Mouse (Mus musculus): ENCODE measurements around the gene Usb1. TPM values are rescaled to one million over a fixed set of nuclear protein-coding genes. Genes with fewer than 3 reads are reported as not detected.

Usb1 gene
- 10 to 100 TPM; 13.5 to 14.7 TPM for total RNA-seq (2021)
- long read RNA-seq, experiment 1, transcript Usb1-201 (7 exons, 1,758 nt) = major isoform, 5 of 7 reads
- long read RNA-seq, experiment 1, partial matches to known transcripts = 0 of 7 reads
- long read RNA-seq, experiment 1, other reads (novel, unspliced or antisense) = 2 of 7 reads
- long read RNA-seq, experiment 2, transcript Usb1-201 (7 exons, 1,758 nt) = major isoform, 6 of 7 reads
- long read RNA-seq, experiment 2, partial matches to known transcripts = 0 of 7 reads
- long read RNA-seq, experiment 2, other reads (novel, unspliced or antisense) = 1 of 7 reads

- intact Hi-C loops (cut with DNase I) = loop anchor here (1.0 kb wide), 1 partner anchor 77 kb away; no protein-coding TSS in a partner anchor
- peak; percentile 91 to 94 for DNase-seq (ENCODE audit: extremely low spot score in 1 of 2, low spot score in 2 of 2)
- TF ChIP-seq CTCF (IDR thresholded peaks at IDR 0.05) = peak; percentile 73
- peak within 1 kb of the TSS; percentile 52 for H3K4me3 ChIP-seq
- H3K27ac ChIP-seq = peak within 1 kb of the TSS; percentile 95
Measured at GRCm38 (mm10) chr8:95331720-95332436, at the start of gene Usb1, which contains the start of gene Zfp319. Gene Usb1 (plus strand): TSS chr8:95332284. Gene Zfp319 (minus strand): TSS chr8:95331950.

- intact Hi-C loops (cut with DNase I) = no loop called here
- no peak for TF ChIP-seq CTCF (IDR thresholded peaks at IDR 0.05)
- Histone ChIP-seq H3K4me3 (no peak overlapping the region), H3K27ac (no peak overlapping the region)
- no peak for DNase-seq (ENCODE audit: extremely low spot score in 1 of 2, low spot score in 2 of 2)
Measured at GRCm38 (mm10) chr8:95289066-95289650, 42.9 kb upstream of the Usb1 start.

- no peak overlapping the region for H3K4me3 ChIP-seq
- intact Hi-C loops (cut with DNase I) = no loop called here
- no peak for DNase-seq (ENCODE audit: extremely low spot score in 1 of 2, low spot score in 2 of 2)
- no peak for TF ChIP-seq CTCF (IDR thresholded peaks at IDR 0.05)
- H3K27ac ChIP-seq = no peak overlapping the region
Measured at GRCm38 (mm10) chr8:95293172-95293571, 38.9 kb upstream of the Usb1 start.

- H3K4me3 ChIP-seq = no peak overlapping the region; the same call in 1 of the 2 replicates
Measured at GRCm38 (mm10) chr8:95293891-95294290, 38.2 kb upstream of the Usb1 start.

GRCm38 (mm10) chr8:95302410-95302809 is 29.7 kb upstream of the Usb1 start:
- DNase-seq (ENCODE audit: extremely low spot score in 1 of 2, low spot score in 2 of 2) = no peak
- intact Hi-C loops (cut with DNase I) = loop anchor here (2.0 kb wide), 1 partner anchor 48 kb away; no protein-coding TSS in a partner anchor
- Histone ChIP-seq H3K4me3 (no peak overlapping the region), H3K27ac (no peak overlapping the region)
- TF ChIP-seq CTCF (IDR thresholded peaks at IDR 0.05) = peak; percentile 71

More at GRCm38 (mm10) chr8:95293891-95294290, 38.2 kb upstream of the Usb1 start:
- no peak overlapping the region for H3K27ac ChIP-seq
- DNase-seq (ENCODE audit: extremely low spot score in 1 of 2, low spot score in 2 of 2) = no peak
- intact Hi-C loops (cut with DNase I) = no loop called here
- no peak for TF ChIP-seq CTCF (IDR thresholded peaks at IDR 0.05)

- intact Hi-C loops (cut with DNase I) = no loop called here
- Histone ChIP-seq H3K27ac (no peak overlapping the region), H3K4me3 (no peak overlapping the region)
- DNase-seq (ENCODE audit: extremely low spot score in 1 of 2, low spot score in 2 of 2) = no peak
- no peak for TF ChIP-seq CTCF (IDR thresholded peaks at IDR 0.05)
Measured at GRCm38 (mm10) chr8:95305526-95305925, 26.6 kb upstream of the Usb1 start.

- intact Hi-C loops (cut with DNase I) = no loop called here
- no peak within 1 kb of the TSS for H3K4me3 ChIP-seq
- no peak for DNase-seq (ENCODE audit: extremely low spot score in 1 of 2, low spot score in 2 of 2)
- no peak for TF ChIP-seq CTCF (IDR thresholded peaks at IDR 0.05)
- no peak within 1 kb of the TSS for H3K27ac ChIP-seq
Measured at GRCm38 (mm10) chr8:95306431-95306830, 25.7 kb upstream of the Usb1 start, which contains the start of gene Cngb1. Gene Cngb1 (minus strand): TSS chr8:95306585.

GRCm38 (mm10) chr8:95310342-95310970 is 21.6 kb upstream of the Usb1 start, which contains the start of gene Tepp:
Gene Tepp (plus strand): TSS chr8:95310566.
- no peak within 1 kb of the TSS for H3K4me3 ChIP-seq
- intact Hi-C loops (cut with DNase I) = no loop called here
- no peak within 1 kb of the TSS for H3K27ac ChIP-seq
- TF ChIP-seq CTCF (IDR thresholded peaks at IDR 0.05) = no peak
- DNase-seq (ENCODE audit: extremely low spot score in 1 of 2, low spot score in 2 of 2) = no peak

GRCm38 (mm10) chr8:95312836-95313235 is 19.2 kb upstream of the Usb1 start:
- Histone ChIP-seq H3K27ac (no peak overlapping the region), H3K4me3 (no peak overlapping the region)
- no peak for DNase-seq (ENCODE audit: extremely low spot score in 1 of 2, low spot score in 2 of 2)
- intact Hi-C loops (cut with DNase I) = no loop called here
- TF ChIP-seq CTCF (IDR thresholded peaks at IDR 0.05) = peak; percentile 31

GRCm38 (mm10) chr8:95313857-95314256 is 18.2 kb upstream of the Usb1 start:
- DNase-seq (ENCODE audit: extremely low spot score in 1 of 2, low spot score in 2 of 2) = no peak
- Histone ChIP-seq H3K4me3 (no peak overlapping the region), H3K27ac (no peak overlapping the region)
- intact Hi-C loops (cut with DNase I) = no loop called here
- no peak for TF ChIP-seq CTCF (IDR thresholded peaks at IDR 0.05)

- intact Hi-C loops (cut with DNase I) = no loop called here
- DNase-seq (ENCODE audit: extremely low spot score in 1 of 2, low spot score in 2 of 2) = no peak
- Histone ChIP-seq H3K4me3 (no peak overlapping the region), H3K27ac (no peak overlapping the region)
- TF ChIP-seq CTCF (IDR thresholded peaks at IDR 0.05) = no peak; the same call in 1 of the 2 replicates
Measured at GRCm38 (mm10) chr8:95314707-95315106, 17.4 kb upstream of the Usb1 start.

Data from left cerebral cortex, adult 2 months (tissue).